Mouse (Mus musculus) left cerebral cortex, adult 2 months (tissue): Measurements from ENCODE around the gene Crocc2. TPM values are rescaled to one million over a fixed set of nuclear protein-coding genes. Genes with fewer than 3 reads are reported as not detected.

Experiments used
- DNase-seq, 2 experiments: peaks; one replicate each; pipeline ENCODE4 v3.0.0; 2021 to 2022; ENCODE audit warnings: low spot score in 2 of 2, mixed read lengths in 1 of 2; ENCODE audit errors: extremely low spot score in 1 of 2
- H3K27ac ChIP-seq: fragments of 200-600 bp; 2 replicates; pipeline ENCODE4 v1.8.1; 2022
- H3K4me3 ChIP-seq: fragments of 200-600 bp; 2 replicates; pipeline ENCODE4 v1.8.1; 2022
- CTCF ChIP-seq: fragments of 200-600 bp; IDR thresholded peaks from 2 replicates; pipeline ENCODE4 v1.8.1; 2022; ENCODE audit warnings: antibody characterized with exemption, mild to moderate bottlenecking, moderate library complexity
- intact Hi-C: fragments of 180-260 bp; cut with DNase I; formaldehyde crosslinking; loops from one replicate; pipeline ENCODE4 v1.15.1; 2025
- microRNA-seq, 2 experiments: library from miRNA; unstranded; fragments of <30 nt; microRNA quantifications; one replicate each; pipeline ENCODE4 v1.2.0; 2021
- total RNA-seq, 2 experiments: library from RNA; stranded (reverse); gene quantifications; 2 replicates each; pipeline ENCODE4 v1.2.3; 2021

Gene Crocc2
- total RNA-seq, 2 experiments from 2014 or later: 0.07 to 0.12 TPM

DNA sequence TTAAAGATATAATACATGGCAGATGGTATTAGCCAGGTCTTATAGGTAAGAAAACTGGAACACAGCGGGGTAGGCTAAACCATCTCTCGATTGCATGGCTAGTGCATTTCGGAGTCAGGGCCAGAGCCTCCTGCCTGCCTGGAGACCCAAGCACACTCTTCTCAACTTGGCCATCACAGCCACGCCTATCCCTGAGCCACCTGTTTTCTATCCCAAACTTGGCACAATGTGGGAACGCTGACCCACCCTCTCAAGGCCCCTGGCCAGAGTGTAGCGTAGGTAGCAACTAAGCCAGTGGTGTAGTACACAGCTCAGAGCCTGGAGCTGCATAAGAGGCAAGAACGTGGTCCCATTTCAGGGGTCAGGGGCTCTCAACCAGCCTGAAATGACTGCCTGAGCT is 87.2 kb downstream of the Crocc2 start:
- DNase-seq: no peak
- no peak for TF ChIP-seq CTCF
- Histone ChIP-seq H3K4me3 (no peak overlapping the region), H3K27ac (no peak overlapping the region)
- intact Hi-C loops: no loop called here

DNA sequence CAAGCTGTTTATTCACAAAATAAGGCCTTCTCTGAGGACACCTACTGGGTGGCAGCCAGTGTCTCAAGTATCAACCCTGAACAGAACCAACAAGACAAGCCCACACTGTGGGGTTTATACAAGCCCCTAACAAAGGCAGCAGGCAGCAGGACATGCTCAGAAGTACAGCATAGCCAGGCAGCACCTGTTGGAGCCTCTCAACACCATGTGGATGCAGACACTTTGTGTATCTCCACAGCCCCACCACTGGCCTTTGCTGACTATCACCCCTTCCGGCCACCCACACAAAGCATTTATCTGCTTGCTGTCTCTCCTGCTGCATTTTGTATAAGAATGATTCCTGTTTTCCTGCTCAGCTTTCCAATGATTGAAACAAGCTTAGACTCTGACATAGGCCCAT is 89.0 kb downstream of the Crocc2 start:
- intact Hi-C loops: no loop called here
- no peak for DNase-seq
- H3K4me3 ChIP-seq: no peak overlapping the region
- H3K27ac ChIP-seq: no peak overlapping the region
- no peak for TF ChIP-seq CTCF

DNA sequence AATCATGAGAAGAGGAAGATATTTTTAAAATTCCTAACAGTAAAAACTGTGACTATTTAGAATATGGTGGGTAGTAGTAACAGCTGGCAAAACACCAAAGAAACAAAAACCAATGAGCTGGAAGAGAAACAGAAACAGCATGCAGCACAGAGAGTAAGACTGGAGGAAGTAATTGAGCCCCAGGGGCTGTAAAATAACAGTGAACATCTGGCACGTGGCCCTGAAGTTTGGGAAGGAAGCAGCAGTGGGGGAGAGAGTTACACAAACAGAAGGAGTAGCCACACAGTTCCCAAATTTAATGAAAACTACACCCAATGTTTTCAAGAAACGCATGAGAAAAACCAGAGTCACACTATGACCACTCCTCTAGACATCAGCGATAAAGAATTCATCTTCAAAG is 98.7 kb downstream of the Crocc2 start:
- H3K27ac ChIP-seq: no peak overlapping the region

DNA sequence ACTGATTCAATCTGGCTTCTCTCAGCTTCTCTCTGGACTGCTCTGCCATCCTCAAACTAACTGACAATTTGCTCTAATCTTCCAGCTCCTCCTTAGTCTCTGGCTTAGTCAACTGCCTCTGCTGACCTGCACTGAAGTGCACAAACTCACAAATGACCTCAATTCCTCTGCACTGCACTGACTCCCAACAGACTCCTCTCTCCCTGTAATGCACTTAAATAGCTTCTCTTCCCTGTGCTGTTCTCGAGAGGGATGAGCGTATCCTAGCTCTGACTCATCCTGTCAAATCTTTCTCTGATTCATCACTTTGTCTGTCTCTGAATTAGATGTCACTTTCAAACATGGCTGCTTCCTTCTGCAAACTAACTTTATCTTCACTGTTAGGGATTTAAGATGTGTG is 99.7 kb downstream of the Crocc2 start:
- no peak overlapping the region for H3K27ac ChIP-seq
- intact Hi-C loops: no loop called here

More for the DNA sequence above, 98.7 kb downstream of the Crocc2 start:
- no peak overlapping the region for H3K4me3 ChIP-seq
- intact Hi-C loops: no loop called here
- DNase-seq: no peak
- no peak for TF ChIP-seq CTCF

DNA sequence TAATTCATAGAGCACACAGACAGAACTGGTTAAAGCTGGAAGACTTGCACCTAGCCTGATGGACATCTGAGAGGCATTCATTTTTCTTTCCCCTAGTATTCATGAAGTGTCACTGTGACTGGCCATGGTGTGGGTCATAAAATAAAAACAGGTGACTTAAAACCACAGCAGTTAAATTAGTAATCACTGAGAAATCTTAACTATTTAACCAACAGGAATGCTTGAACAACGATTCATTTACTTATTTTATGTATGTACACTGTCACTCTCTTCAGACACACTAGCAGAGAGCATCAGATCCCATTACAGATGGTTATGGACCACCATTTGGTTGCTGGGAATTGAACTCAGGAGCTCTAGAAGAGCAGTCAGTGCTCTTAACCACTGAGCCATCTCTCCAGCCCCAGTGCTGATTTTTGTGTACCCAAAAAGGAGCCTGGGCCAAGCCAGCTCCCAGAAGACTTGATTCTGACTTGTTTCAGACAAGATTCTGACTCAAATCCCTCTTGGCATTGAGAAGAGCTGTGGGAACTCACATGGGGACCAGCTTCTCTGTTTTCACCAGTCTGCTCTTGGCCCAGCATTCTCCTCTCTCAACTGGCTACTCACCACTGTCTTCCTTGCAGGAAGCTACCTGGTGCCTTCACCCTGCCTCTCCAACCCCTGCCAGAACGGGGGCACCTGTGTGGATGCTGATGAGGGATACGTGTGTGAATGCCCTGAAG is 102.2 kb downstream of the Crocc2 start:
- Histone ChIP-seq H3K4me3 (no peak overlapping the region), H3K27ac (no peak overlapping the region)
- no peak for TF ChIP-seq CTCF
- no peak for DNase-seq
- intact Hi-C loops: no loop called here

More for the DNA sequence above, 99.7 kb downstream of the Crocc2 start:
- TF ChIP-seq CTCF: no peak
- no peak for DNase-seq
- no peak overlapping the region for H3K4me3 ChIP-seq

DNA sequence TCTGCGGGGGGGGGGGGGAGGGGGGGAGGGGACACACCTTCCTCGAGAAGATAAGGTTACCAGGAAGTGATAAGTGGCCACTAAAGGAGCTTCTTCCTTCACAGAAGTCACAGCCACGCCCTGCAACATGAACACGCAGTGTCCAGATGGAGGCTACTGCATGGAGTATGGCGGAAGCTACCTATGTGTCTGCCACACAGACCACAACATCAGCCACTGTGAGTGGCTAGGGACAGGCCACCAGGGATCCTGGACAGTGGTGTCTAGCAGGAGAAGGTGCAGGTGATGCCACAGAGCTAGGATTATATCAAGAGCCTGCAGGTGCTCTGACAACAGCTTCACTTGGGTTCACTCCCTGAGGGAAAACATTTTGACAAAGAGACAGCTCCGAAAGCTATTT is 103.2 kb downstream of the Crocc2 start:
- H3K27ac ChIP-seq: no peak overlapping the region
- no peak for TF ChIP-seq CTCF
- no peak overlapping the region for H3K4me3 ChIP-seq
- DNase-seq: no peak
- intact Hi-C loops: no loop called here

DNA sequence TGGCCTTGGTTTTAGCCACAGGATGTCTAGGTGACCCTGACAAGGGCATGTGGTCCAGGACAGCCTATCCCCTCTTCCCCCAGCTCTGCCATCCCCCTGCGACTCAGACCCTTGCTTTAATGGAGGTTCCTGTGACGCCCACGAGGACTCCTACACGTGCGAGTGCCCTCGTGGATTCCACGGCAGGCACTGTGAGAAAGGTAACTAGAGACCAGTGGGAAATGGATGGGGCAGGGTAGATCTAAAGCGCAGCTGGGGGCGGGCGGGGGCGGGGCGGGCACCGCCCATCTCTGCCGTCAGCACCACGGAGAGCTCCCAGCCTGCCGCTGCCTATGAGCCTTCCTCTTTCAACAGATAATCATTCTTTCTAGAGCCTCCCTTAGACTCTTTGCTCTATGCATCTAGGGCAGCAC is 103.9 kb downstream of the Crocc2 start:
- no peak for TF ChIP-seq CTCF
- H3K27ac ChIP-seq: no peak overlapping the region
- no peak overlapping the region for H3K4me3 ChIP-seq
- intact Hi-C loops: no loop called here
- no peak for DNase-seq

DNA sequence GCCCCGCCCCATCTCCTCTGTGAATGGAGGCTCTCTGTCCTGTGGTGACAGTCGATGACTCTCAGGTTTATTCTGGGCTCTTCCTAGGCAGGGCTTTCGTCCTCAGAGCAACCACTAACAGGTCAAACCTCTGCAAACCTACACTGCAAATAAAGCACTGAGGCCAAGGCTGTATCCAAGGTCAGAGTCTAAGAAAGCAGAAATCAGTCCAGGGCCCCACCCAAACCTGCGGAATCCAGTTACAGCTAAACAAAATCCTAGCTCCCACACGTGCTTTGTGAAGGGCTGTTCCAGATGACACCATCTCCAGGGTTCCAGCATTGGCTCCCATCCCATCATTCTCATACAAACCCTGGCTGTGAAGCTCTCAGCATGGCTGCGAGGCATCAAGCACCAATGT is 107.0 kb downstream of the Crocc2 start:
- no peak for TF ChIP-seq CTCF
- no peak for DNase-seq
- no peak overlapping the region for H3K4me3 ChIP-seq
- H3K27ac ChIP-seq: no peak overlapping the region
- intact Hi-C loops: no loop called here

DNA sequence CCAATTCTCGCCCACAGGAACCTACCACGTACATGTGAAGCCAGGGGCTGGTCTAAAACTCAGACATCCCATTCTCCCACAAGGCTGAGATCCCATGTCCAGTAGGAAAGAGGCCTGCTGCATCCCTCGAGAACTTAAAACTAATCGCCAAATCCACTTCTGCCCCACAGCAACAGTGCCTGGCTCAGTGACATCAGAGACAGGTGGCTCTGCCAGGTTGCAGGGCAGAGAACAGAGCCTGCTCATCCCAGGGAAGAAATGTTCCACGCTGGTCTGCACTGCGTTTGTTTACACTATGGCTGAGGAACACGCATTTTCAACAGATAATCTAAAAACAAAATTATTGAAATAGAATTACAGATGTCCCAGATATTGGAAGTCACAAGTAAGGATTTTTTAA is 108.5 kb downstream of the Crocc2 start:
- intact Hi-C loops: no loop called here
- no peak for TF ChIP-seq CTCF
- DNase-seq: no peak
- Histone ChIP-seq H3K27ac (no peak overlapping the region), H3K4me3 (no peak overlapping the region)

Small RNA genes lying within 50 kb of the gene (microRNA-seq; reads per million reads assigned to microRNA genes)
- gene Mir6901: 0 reads per million in 2 experiments

Other genes with a start within 250 kb of the Crocc2 start
- 10 to 100 TPM; 39.0 to 40.1 TPM for gene Capn10, start 234.3 kb upstream of the Crocc2 start, total RNA-seq
- 1 to 10 TPM in 1 of 2 experiments, under 1 TPM in 1; 0.16 to 1.1 TPM for gene Gpr35, start 217.9 kb upstream of the Crocc2 start, total RNA-seq
- gene Aqp12, start 162.4 kb upstream of the Crocc2 start, total RNA-seq: not detected
- 100 to 1,000 TPM; 730 to 772 TPM for gene Kif1a, start 66.8 kb upstream of the Crocc2 start, total RNA-seq
- gene Agxt, start 33.5 kb upstream of the Crocc2 start, total RNA-seq: not detected
- not detected for gene 2310007B03Rik, start 7.8 kb upstream of the Crocc2 start, total RNA-seq
- 10 to 100 TPM in 1 of 2 experiments, 1 to 10 TPM in 1; 7.0 to 10.0 TPM for gene Sned1, start 67.1 kb downstream of the Crocc2 start, total RNA-seq
- 10 to 100 TPM; 17.3 to 20.8 TPM for gene Mterf4, start 137.2 kb downstream of the Crocc2 start, total RNA-seq
- 10 to 100 TPM; 74.6 to 87.0 TPM for gene Ppp1r7, start 174.1 kb downstream of the Crocc2 start, total RNA-seq
- 1 to 10 TPM; 5.8 to 6.3 TPM for gene Pask, start 174.8 kb downstream of the Crocc2 start, total RNA-seq
- gene Ano7, start 205.2 kb downstream of the Crocc2 start, total RNA-seq: under 1 TPM in 1 of 2 experiments, not detected in 1; 0.16 TPM